Mouse (Mus musculus) hindbrain, embryonic 12.5 days (tissue): ENCODE measurements around the gene Trp63. TPM values are rescaled to one million over a fixed set of nuclear protein-coding genes. Genes with fewer than 3 reads are reported as not detected.

Experiments used
- ATAC-seq: fragments of 200-750 bp; cut with Nextera tagmentation; 2 replicates; pipeline ENCODE4 v1.8.0; 2017; ENCODE audit warnings: moderate TSS enrichment; ENCODE audit not compliant: low FRiP score
- H3K27ac ChIP-seq: fragments of 300-500 bp; sonication (generic); 2 replicates; pipeline ENCODE4 v1.5.1; 2016; ENCODE audit warnings: mild to moderate bottlenecking
- H3K27me3 ChIP-seq: fragments of 300-500 bp; sonication (generic); 2 replicates; pipeline ENCODE4 v1.6.1; 2016; ENCODE audit warnings: mild to moderate bottlenecking
- H3K36me3 ChIP-seq: fragments of 300-500 bp; sonication (generic); 2 replicates; pipeline ENCODE4 v1.6.1; 2016; ENCODE audit warnings: mild to moderate bottlenecking
- H3K4me1 ChIP-seq: fragments of 300-500 bp; sonication (generic); 2 replicates; pipeline ENCODE4 v1.6.1; 2016
- H3K4me2 ChIP-seq: fragments of 300-500 bp; sonication (generic); replicated peaks from 2 replicates; pipeline ENCODE4 v1.6.1; 2016; ENCODE audit warnings: mild to moderate bottlenecking
- H3K4me3 ChIP-seq: fragments of 300-500 bp; sonication (generic); 2 replicates; pipeline ENCODE4 v1.5.1; 2016; ENCODE audit warnings: mild to moderate bottlenecking
- H3K9ac ChIP-seq: fragments of 300-500 bp; sonication (generic); 2 replicates; pipeline ENCODE4 v1.6.1; 2016; ENCODE audit warnings: mild to moderate bottlenecking, moderate library complexity
- H3K9me3 ChIP-seq: fragments of 300-500 bp; sonication (generic); replicated peaks from 2 replicates; pipeline ENCODE4 v1.6.1; 2016; ENCODE audit warnings: mild to moderate bottlenecking
- WGBS: fragments of 180-500 bp; shearing (Covaris S2); methylation state at CpG from one replicate; pipeline ENCODE4 v1.1.7; 2016; 5-methylcytosine and 5-hydroxymethylcytosine counted together
- polyA plus RNA-seq: library from polyadenylated mRNA; unstranded; fragments of >200 nt; fragmentation: Nextera tagmentation; extraction: Ambion mirVana; gene quantifications from 2 replicates; pipeline ENCODE4 v1.2.1, GENCODE M21; 2016

Gene Trp63
- polyA plus RNA-seq, 1 experiment from 2014 or later, result 3.1 TPM

DNA sequence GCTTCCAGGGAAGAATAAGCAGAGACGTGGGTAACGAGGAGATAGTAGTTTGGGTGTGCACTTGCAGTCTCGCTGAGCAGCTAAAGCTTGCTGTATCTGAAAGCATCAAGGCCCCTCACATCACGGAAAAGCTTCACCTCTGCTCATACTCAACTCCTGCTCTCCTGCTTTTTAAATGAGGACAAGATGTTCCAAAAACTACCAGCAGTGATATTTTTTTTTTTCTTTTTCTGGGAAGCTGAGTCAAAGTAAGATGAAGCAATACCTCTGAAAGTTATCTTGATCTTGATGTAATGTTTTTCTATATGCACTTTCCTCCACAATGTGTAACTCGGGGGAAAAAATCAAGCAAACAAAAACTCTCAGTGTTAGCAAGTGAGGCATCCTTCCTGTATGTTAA, 102.9 kb downstream of the Trp63 start:
- ATAC-seq, result no peak
- H3K27ac ChIP-seq, result no peak overlapping the region
- H3K9me3 ChIP-seq, result no peaks in the 10 kb centered on the region
- no peaks in the 10 kb centered on the region for H3K27me3 ChIP-seq
- H3K36me3 ChIP-seq, result no peaks in the 10 kb centered on the region
- no peak overlapping the region for H3K4me2 ChIP-seq
- no peak overlapping the region for H3K4me3 ChIP-seq
- H3K9ac ChIP-seq, result no peak overlapping the region
- no peaks in the 10 kb centered on the region for H3K4me1 ChIP-seq
- WGBS, result 69% methylated on average over 5 of the region's 5 CpGs

DNA sequence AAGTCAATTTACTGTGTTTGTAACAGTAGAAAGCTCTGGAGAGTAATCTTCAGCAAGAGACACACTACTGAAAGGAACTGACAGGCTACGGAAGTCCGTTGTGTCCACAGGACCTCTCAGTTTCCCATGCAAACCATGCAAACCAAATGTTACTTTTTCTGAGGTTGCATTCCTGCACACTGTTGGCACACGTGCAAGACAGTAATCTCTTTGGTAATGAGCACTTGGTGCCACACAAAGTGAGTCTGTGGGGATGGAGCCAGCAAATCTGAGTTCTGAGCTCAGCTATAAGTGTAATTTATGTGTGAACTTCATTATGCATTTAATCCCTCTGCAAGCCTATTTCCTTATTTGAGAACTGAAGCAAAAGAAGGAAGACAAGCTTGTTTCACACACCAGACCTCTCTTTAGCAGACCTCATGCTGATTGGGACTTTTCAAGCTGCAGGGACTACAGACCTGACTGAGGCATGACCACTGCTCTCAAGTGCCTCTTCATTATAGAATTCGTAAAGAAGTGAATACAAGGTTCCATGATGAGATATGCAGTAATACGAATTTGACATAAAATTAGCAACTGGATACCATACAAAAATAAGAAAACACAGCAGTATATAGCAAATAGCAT, 109.2 kb downstream of the Trp63 start:
- Histone ChIP-seq H3K27ac (no peak overlapping the region), H3K4me1 (no peaks in the 10 kb centered on the region), H3K9me3 (no peaks in the 10 kb centered on the region), H3K27me3 (no peaks in the 10 kb centered on the region), H3K4me2 (no peak overlapping the region), H3K9ac (no peak overlapping the region), H3K4me3 (no peak overlapping the region), H3K36me3 (no peaks in the 10 kb centered on the region)
- WGBS, result 79% methylated on average over 5 of the region's 5 CpGs
- ATAC-seq, result no peak

DNA sequence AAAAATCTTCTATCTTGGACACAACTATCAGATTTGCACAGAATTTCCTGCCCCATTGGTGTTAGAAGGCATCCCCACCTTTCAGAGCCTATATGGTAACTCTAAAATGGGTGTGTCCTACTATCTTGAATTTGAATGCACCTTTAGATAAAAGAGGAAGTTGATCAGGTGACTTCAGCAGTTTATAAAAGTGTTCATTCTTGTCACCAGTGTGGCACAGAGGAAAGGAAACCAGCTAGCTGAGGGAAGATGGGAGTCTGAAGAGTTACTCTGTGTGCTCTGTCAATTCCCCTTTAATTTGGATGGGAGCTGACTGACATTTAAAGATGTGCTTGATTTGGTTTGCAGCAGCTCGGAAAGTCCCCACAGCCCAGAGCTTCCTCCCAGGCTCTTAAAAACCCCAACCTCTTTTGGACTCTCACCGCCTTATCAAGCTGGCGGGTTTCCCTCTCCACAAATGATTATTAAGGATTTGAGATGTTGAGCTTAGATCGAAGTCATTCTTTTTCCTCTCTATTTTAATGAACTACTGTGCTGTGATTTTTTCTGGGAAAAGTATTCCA, 114.2 kb downstream of the Trp63 start:
- H3K36me3 ChIP-seq, result no peaks in the 10 kb centered on the region
- H3K4me1 ChIP-seq, result no peaks in the 10 kb centered on the region
- ATAC-seq, result no peak
- WGBS, result 88% methylated on average over 4 of the region's 4 CpGs
- H3K27me3 ChIP-seq, result no peaks in the 10 kb centered on the region
- H3K27ac ChIP-seq, result no peak overlapping the region
- H3K9ac ChIP-seq, result no peak overlapping the region
- H3K4me2 ChIP-seq, result no peak overlapping the region
- H3K9me3 ChIP-seq, result no peaks in the 10 kb centered on the region
- H3K4me3 ChIP-seq, result no peak overlapping the region

DNA sequence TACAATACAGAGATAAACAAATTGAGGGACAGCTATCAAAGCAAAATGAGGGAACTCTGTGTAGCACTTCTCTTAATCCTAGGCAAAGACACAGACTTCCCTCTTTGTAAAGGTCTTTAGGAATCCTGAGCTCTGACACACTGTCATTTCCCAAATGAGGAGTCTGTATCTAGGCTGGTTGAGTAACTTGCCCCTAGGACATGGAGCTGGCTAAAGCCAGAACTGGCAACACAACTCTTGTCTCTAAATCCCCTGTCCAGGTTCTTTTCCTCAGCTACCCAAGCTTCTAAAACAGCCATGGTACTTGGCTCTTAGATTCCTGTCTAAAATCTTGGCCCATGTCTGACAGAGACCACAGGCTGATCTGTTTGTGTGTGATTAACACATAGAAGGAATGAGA, 116.1 kb downstream of the Trp63 start:
- ATAC-seq, result no peak

GRCm38 (mm10) chr16:25804955-25805354, 121.4 kb downstream of the Trp63 start:
- no peak overlapping the region for H3K4me3 ChIP-seq
- H3K4me1 ChIP-seq, result no peaks in the 10 kb centered on the region
- ATAC-seq, result no peak
- H3K27ac ChIP-seq, result no peak overlapping the region
- no peaks in the 10 kb centered on the region for H3K9me3 ChIP-seq
- no peaks in the 10 kb centered on the region for H3K36me3 ChIP-seq
- 69% methylated on average over 3 of the region's 3 CpGs for WGBS
- no peaks in the 10 kb centered on the region for H3K27me3 ChIP-seq
- H3K4me2 ChIP-seq, result no peak overlapping the region
- H3K9ac ChIP-seq, result no peak overlapping the region

More for the DNA sequence above, 116.1 kb downstream of the Trp63 start:
- Histone ChIP-seq H3K36me3 (no peaks in the 10 kb centered on the region), H3K9ac (no peak overlapping the region), H3K27ac (no peak overlapping the region), H3K9me3 (no peaks in the 10 kb centered on the region), H3K4me1 (no peaks in the 10 kb centered on the region), H3K4me3 (no peak overlapping the region), H3K27me3 (no peaks in the 10 kb centered on the region), H3K4me2 (no peak overlapping the region)

- Histone ChIP-seq H3K4me3 (no peak overlapping the region), H3K4me2 (no peak overlapping the region), H3K27me3 (no peaks in the 10 kb centered on the region), H3K36me3 (no peaks in the 10 kb centered on the region), H3K4me1 (no peaks in the 10 kb centered on the region), H3K27ac (no peak overlapping the region), H3K9ac (no peak overlapping the region), H3K9me3 (no peaks in the 10 kb centered on the region)
- ATAC-seq, result no peak
These were observed 123.6 kb downstream of the Trp63 start for GRCm38 (mm10) chr16:25807116-25807515.

- no peaks in the 10 kb centered on the region for H3K9me3 ChIP-seq
- 23% methylated on average over 10 of the region's 10 CpGs for WGBS
- no peak overlapping the region for H3K4me3 ChIP-seq
- ATAC-seq, result no peak
- no peak overlapping the region for H3K27ac ChIP-seq
- no peaks in the 10 kb centered on the region for H3K27me3 ChIP-seq
- H3K9ac ChIP-seq, result no peak overlapping the region
- 0 out of 2 replicates have a peak, but pooled peaks cover 5% of the 10 kb centered on the region for H3K4me1 ChIP-seq
- no peak overlapping the region for H3K4me2 ChIP-seq
- no peaks in the 10 kb centered on the region for H3K36me3 ChIP-seq
These were observed 134.4 kb downstream of the Trp63 start for GRCm38 (mm10) chr16:25817753-25818624.

DNA sequence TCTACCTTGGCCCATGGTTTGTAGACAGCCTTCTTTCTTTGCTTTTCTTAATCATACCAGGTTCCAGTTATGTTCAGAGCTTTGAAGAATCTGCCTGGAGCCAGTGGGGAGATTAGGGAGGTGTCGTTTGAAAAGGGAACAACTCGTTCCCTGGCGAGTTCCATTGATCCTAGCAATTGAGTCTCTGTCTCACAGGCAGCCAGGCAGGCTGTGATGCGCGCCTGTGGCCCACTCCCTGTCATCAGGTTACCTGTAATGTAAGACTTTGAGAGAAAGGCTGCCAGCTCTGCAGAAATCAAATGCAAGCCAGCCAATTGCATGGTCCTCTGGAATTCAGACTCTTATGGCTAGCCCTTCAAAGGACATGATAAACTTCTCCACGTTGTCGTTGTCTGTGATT, 142.5 kb downstream of the Trp63 start:
- Histone ChIP-seq H3K27me3 (no peaks in the 10 kb centered on the region), H3K27ac (no peak overlapping the region), H3K36me3 (no peaks in the 10 kb centered on the region), H3K4me3 (no peak overlapping the region), H3K9me3 (no peaks in the 10 kb centered on the region), H3K9ac (no peak overlapping the region), H3K4me2 (no peak overlapping the region), H3K4me1 (no peaks in the 10 kb centered on the region)
- 63% methylated on average over 7 of the region's 7 CpGs for WGBS
- ATAC-seq, result no peak

DNA sequence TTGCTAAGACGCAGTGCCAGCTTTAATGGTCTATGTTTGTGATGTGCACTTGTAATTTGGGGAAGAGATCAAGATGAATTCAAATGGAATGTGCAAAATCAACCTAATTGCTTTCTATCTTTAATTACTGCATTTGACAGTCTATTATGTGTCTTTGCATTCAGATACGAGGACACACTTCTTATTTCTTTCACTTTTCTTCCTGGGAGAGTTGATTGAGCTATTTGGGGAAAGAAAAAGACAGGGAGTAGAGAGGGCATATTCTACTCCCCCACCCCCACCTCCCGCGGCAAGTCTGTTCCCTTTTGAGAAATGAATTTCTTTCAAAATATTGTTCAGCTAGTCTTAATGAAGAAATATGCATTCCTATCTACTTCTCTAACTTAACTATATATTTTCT, 149.0 kb downstream of the Trp63 start:
- Histone ChIP-seq H3K4me2 (no peak overlapping the region), H3K27me3 (no peaks in the 10 kb centered on the region), H3K27ac (no peak overlapping the region), H3K36me3 (no peaks in the 10 kb centered on the region), H3K4me3 (no peak overlapping the region), H3K9ac (no peak overlapping the region), H3K9me3 (no peaks in the 10 kb centered on the region), H3K4me1 (no peaks in the 10 kb centered on the region)
- 85% methylated on average over 4 of the region's 4 CpGs for WGBS
- ATAC-seq, result no peak

DNA sequence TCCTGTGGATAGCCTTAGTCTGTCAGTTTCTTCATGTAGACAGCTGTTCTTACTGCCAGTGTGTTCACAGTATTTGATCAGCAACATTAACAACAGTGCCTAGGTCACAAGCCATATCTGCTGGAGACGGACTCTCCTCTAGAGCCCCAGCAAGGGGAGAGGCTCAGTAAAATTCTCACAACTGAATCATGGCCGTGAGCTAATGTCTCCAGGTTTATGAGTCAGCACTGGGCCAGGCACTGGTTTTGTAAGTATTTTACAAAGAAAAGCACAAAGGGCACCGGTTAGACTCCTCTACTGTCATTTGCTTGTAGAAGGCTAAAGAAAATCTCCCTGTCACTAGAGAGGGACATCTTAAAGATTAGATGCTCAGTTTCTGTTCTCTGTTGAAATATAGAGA, 151.7 kb downstream of the Trp63 start:
- Histone ChIP-seq H3K27me3 (no peaks in the 10 kb centered on the region), H3K9me3 (no peaks in the 10 kb centered on the region), H3K36me3 (no peaks in the 10 kb centered on the region), H3K4me1 (no peaks in the 10 kb centered on the region), H3K4me3 (no peak overlapping the region), H3K4me2 (no peak overlapping the region), H3K27ac (no peak overlapping the region), H3K9ac (no peak overlapping the region)
- WGBS, result 87% methylated on average over 3 of the region's 3 CpGs
- no peak for ATAC-seq

DNA sequence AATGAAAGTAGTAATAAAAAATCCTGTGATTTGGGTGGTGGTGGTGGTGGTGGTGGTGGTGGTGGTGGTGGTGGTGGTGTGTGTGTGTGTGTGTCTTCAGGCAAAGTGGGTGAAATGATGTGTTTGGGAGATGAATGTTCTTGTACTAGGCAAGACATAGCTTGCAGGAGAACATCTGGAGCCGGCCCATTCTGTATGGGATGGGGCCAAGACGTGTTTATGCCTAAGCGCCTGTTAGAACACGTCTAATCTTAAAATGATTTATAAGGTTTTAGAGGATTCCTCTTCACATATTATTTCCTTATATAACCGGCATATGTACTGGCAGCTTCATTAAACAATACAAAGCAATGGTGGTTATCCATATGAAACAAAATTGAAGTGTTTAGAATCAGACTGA, 152.2 kb downstream of the Trp63 start:
- H3K27me3 ChIP-seq, result no peaks in the 10 kb centered on the region
- no peaks in the 10 kb centered on the region for H3K9me3 ChIP-seq
- no peaks in the 10 kb centered on the region for H3K4me1 ChIP-seq
- H3K27ac ChIP-seq, result no peak overlapping the region
- H3K36me3 ChIP-seq, result no peaks in the 10 kb centered on the region
- no peak overlapping the region for H3K4me2 ChIP-seq
- H3K9ac ChIP-seq, result no peak overlapping the region
- ATAC-seq, result no peak
- H3K4me3 ChIP-seq, result no peak overlapping the region
- WGBS, result 93% methylated on average over 5 of the region's 5 CpGs

DNA sequence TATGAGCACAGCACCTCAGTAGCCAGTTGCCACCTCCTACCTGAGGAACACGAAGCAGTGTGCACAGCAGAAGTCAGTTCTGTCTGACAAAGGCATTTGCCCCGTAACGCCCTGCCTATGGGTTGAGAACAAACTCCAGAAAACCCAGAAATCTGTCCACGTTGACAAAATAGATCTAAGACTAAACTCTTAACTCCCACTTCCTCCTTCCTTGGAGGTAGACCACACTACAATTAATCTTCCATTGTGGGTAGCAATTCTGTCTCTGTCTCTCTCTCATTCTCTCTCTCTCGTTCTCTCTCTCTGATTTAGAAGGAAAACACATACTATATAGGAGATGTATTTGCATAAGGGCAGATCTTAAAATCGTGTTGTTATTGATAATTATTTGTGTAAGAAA, 159.4 kb downstream of the Trp63 start:
- Histone ChIP-seq H3K4me3 (no peak overlapping the region), H3K9ac (no peak overlapping the region), H3K27me3 (no peaks in the 10 kb centered on the region), H3K27ac (no peak overlapping the region), H3K4me2 (no peak overlapping the region), H3K4me1 (no peaks in the 10 kb centered on the region), H3K9me3 (no peaks in the 10 kb centered on the region), H3K36me3 (no peaks in the 10 kb centered on the region)
- no peak for ATAC-seq
- 84% methylated on average over 6 of the region's 6 CpGs for WGBS

GRCm38 (mm10) chr16:25843625-25844024, 160.1 kb downstream of the Trp63 start:
- WGBS, result 94% methylated on average over 13 of the region's 13 CpGs
- H3K4me1 ChIP-seq, result no peaks in the 10 kb centered on the region
- no peak overlapping the region for H3K9ac ChIP-seq
- H3K4me2 ChIP-seq, result no peak overlapping the region
- no peak for ATAC-seq
- H3K27me3 ChIP-seq, result no peaks in the 10 kb centered on the region
- H3K36me3 ChIP-seq, result no peaks in the 10 kb centered on the region
- H3K9me3 ChIP-seq, result no peaks in the 10 kb centered on the region
- H3K4me3 ChIP-seq, result no peak overlapping the region
- H3K27ac ChIP-seq, result no peak overlapping the region
